Mouse (Mus musculus): Measurements from ENCODE around the gene Kcnh1. TPM values are rescaled to one million over a fixed set of nuclear protein-coding genes. Genes with fewer than 3 reads are reported as not detected.

Gene Kcnh1
- polyA plus RNA-seq, 1 experiment from 2014 or later = 0.81 TPM

GRCm38 (mm10) chr1:192305155-192305554 lies 114.6 kb downstream of the Kcnh1 start:
- no peak for ATAC-seq

GRCm38 (mm10) chr1:192307055-192307454 lies 116.5 kb downstream of the Kcnh1 start:
- no peak overlapping the region for H3K4me2 ChIP-seq
- no peak overlapping the region for H3K9ac ChIP-seq
- H3K36me3 ChIP-seq (ENCODE audit: poor library complexity, severe bottlenecking) = no peaks in the 10 kb centered on the region
- H3K9me3 ChIP-seq (replicated peaks) = 0 out of 2 replicates have a peak, but pooled peaks cover 3% of the 10 kb centered on the region
- no peaks in the 10 kb centered on the region for H3K4me1 ChIP-seq
- H3K4me3 ChIP-seq = no peak overlapping the region
- H3K27me3 ChIP-seq = no peaks in the 10 kb centered on the region
- no peak overlapping the region for H3K27ac ChIP-seq
- no peak for ATAC-seq

More at GRCm38 (mm10) chr1:192305155-192305554, 114.6 kb downstream of the Kcnh1 start:
- Histone ChIP-seq H3K27me3 (no peaks in the 10 kb centered on the region), H3K4me2 (no peak overlapping the region), H3K36me3 (ENCODE audit: poor library complexity, severe bottlenecking) (no peaks in the 10 kb centered on the region), H3K4me1 (no peaks in the 10 kb centered on the region), H3K9me3 (replicated peaks) (0 out of 2 replicates have a peak, but pooled peaks cover 3% of the 10 kb centered on the region), H3K4me3 (no peak overlapping the region), H3K9ac (no peak overlapping the region), H3K27ac (no peak overlapping the region)
- 90% methylated on average over 1 of the region's 1 CpGs for WGBS

GRCm38 (mm10) chr1:192311298-192311697 lies 120.7 kb downstream of the Kcnh1 start:
- Histone ChIP-seq H3K4me2 (no peak overlapping the region), H3K4me3 (no peak overlapping the region), H3K9ac (no peak overlapping the region), H3K4me1 (peaks cover 14% of the 10 kb centered on the region), H3K36me3 (ENCODE audit: poor library complexity, severe bottlenecking) (no peaks in the 10 kb centered on the region), H3K27me3 (no peaks in the 10 kb centered on the region), H3K9me3 (replicated peaks) (0 out of 2 replicates have a peak, but pooled peaks cover 3% of the 10 kb centered on the region), H3K27ac (no peak overlapping the region)
- no peak for ATAC-seq

GRCm38 (mm10) chr1:192311851-192312438 lies 121.4 kb downstream of the Kcnh1 start:
- 0 out of 2 replicates have a peak, but pooled peaks cover 3% of the 10 kb centered on the region for H3K9me3 ChIP-seq (replicated peaks)
- no peak overlapping the region for H3K4me2 ChIP-seq
- no peaks in the 10 kb centered on the region for H3K27me3 ChIP-seq
- H3K27ac ChIP-seq = no peak overlapping the region
- no peak overlapping the region for H3K4me3 ChIP-seq
- no peaks in the 10 kb centered on the region for H3K36me3 ChIP-seq (ENCODE audit: poor library complexity, severe bottlenecking)
- 77% methylated on average over 6 of the region's 6 CpGs for WGBS
- no peak overlapping the region for H3K9ac ChIP-seq
- no peak for ATAC-seq
- peaks cover 14% of the 10 kb centered on the region for H3K4me1 ChIP-seq

- WGBS = 35% methylated on average over 4 of the region's 4 CpGs
- peaks cover 14% of the 10 kb centered on the region for H3K4me1 ChIP-seq
- H3K9me3 ChIP-seq (replicated peaks) = 0 out of 2 replicates have a peak, but pooled peaks cover 3% of the 10 kb centered on the region
- H3K36me3 ChIP-seq (ENCODE audit: poor library complexity, severe bottlenecking) = no peaks in the 10 kb centered on the region
- no peak overlapping the region for H3K4me2 ChIP-seq
- no peak for ATAC-seq
- H3K9ac ChIP-seq = no peak overlapping the region
- H3K27me3 ChIP-seq = no peaks in the 10 kb centered on the region
- no peak overlapping the region for H3K27ac ChIP-seq
- no peak overlapping the region for H3K4me3 ChIP-seq
Observed at GRCm38 (mm10) chr1:192312446-192312845, 121.9 kb downstream of the Kcnh1 start.

- Histone ChIP-seq H3K27me3 (no peaks in the 10 kb centered on the region), H3K9me3 (replicated peaks) (0 out of 2 replicates have a peak, but pooled peaks cover 3% of the 10 kb centered on the region), H3K36me3 (ENCODE audit: poor library complexity, severe bottlenecking) (no peaks in the 10 kb centered on the region), H3K9ac (no peak overlapping the region), H3K4me3 (no peak overlapping the region), H3K27ac (no peak overlapping the region), H3K4me1 (peaks cover 14% of the 10 kb centered on the region), H3K4me2 (no peak overlapping the region)
- ATAC-seq = no peak
- WGBS = 42% methylated on average over 4 of the region's 4 CpGs
Observed at GRCm38 (mm10) chr1:192312998-192313397, 122.4 kb downstream of the Kcnh1 start.

- Histone ChIP-seq H3K27ac (no peak overlapping the region), H3K4me1 (peaks cover 14% of the 10 kb centered on the region), H3K9ac (0 out of 2 replicates have a peak overlapping the region, but pooled peaks have one; percentile 10), H3K9me3 (replicated peaks) (0 out of 2 replicates have a peak, but pooled peaks cover 3% of the 10 kb centered on the region), H3K4me2 (no peak overlapping the region), H3K27me3 (no peaks in the 10 kb centered on the region), H3K4me3 (no peak overlapping the region), H3K36me3 (ENCODE audit: poor library complexity, severe bottlenecking) (no peaks in the 10 kb centered on the region)
- peak; percentile 50; the same call in 1 of the 2 replicates for ATAC-seq
- 22% methylated on average over 7 of the region's 7 CpGs for WGBS
Observed at GRCm38 (mm10) chr1:192313571-192313972, 123.0 kb downstream of the Kcnh1 start.

DNA sequence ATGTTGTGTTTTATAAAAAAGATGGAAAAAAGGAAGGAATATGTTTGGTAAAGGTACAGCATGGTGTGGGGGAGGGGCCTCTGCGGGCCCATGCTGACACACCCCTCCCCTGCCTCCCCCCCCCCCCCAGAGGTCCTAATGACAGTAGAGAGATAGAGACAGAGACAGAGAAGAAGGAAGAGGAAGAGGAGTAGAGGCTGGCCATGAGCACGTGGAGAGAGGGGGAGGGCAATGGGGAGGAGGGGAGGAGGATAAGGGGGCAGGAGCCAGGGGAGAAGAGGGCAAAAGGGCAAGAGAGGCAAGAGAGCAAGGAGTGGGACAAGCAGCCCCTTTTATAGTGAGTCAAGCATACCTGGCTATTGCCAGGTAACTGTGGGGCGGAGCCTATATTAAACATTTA lies 123.5 kb downstream of the Kcnh1 start:
- H3K27me3 ChIP-seq = no peaks in the 10 kb centered on the region
- 81% methylated on average over 3 of the region's 3 CpGs for WGBS
- H3K9ac ChIP-seq = no peak overlapping the region
- ATAC-seq = no peak
- no peaks in the 10 kb centered on the region for H3K36me3 ChIP-seq (ENCODE audit: poor library complexity, severe bottlenecking)
- no peak overlapping the region for H3K4me2 ChIP-seq
- H3K9me3 ChIP-seq (replicated peaks) = 0 out of 2 replicates have a peak, but pooled peaks cover 3% of the 10 kb centered on the region
- peaks cover 14% of the 10 kb centered on the region for H3K4me1 ChIP-seq
- H3K4me3 ChIP-seq = no peak overlapping the region
- no peak overlapping the region for H3K27ac ChIP-seq

DNA sequence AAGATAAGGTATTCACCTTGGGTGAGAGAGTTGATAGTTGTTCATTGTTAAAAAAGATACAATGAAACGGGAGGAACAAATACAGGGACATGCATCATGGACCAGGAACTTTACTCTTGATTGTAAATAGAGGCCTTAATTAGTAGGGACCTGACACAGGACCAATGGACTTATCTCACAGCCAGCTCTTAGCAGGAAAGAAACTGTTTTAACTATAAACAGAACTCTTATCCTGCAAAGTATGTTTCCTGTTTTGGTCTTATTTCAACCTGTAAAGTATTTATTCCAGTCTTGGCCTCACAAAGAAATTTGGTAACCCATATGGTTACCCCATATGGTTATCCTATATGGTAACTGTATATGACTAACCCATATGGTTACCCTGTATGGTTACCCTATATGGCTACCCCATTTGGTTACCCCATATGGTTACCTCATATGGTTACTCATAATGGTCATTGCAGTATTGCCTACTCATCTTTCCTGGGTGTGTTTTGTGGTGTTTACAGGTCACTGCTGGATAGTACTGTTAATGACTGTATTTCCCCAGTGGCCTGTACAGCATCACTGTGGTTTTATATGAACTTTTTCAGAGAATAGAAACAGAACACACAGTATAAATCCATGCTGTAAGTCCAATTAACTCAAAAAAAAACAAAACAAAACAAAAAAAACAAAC lies 125.0 kb downstream of the Kcnh1 start:
- WGBS = 46% methylated on average over 1 of the region's 1 CpGs
- Histone ChIP-seq H3K27me3 (no peaks in the 10 kb centered on the region), H3K4me2 (no peak overlapping the region), H3K27ac (no peak overlapping the region), H3K36me3 (ENCODE audit: poor library complexity, severe bottlenecking) (no peaks in the 10 kb centered on the region), H3K9me3 (replicated peaks) (no peaks in the 10 kb centered on the region), H3K9ac (no peak overlapping the region), H3K4me3 (no peak overlapping the region), H3K4me1 (peaks cover 14% of the 10 kb centered on the region)
- no peak for ATAC-seq

DNA sequence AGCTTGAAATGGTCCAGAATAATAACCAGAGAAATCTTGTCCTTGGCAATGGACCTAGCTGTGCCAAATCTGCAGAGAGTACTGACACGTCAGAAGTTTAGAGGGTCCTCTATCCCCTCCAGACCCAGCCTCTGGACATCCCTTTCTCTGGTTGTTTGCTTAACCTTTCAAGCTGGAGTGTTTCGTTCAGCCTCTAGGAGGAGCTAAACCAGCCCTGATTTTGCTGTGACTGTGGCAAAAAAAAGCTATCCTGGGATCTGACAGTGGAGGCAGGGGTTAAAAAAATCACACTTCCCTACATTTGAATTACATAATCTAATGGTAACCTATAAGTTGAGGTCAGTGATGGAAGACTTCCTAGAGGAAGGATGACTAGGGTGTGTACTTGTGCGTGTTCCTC lies 133.6 kb downstream of the Kcnh1 start:
- H3K4me2 ChIP-seq = no peak overlapping the region

GRCm38 (mm10) chr1:192327052-192327451 lies 136.5 kb downstream of the Kcnh1 start:
- 0 out of 2 replicates have a peak, but pooled peaks cover 1% of the 10 kb centered on the region for H3K9me3 ChIP-seq (replicated peaks)
- ATAC-seq = no peak
- WGBS = 90% methylated on average over 8 of the region's 8 CpGs
- no peak overlapping the region for H3K9ac ChIP-seq
- no peak overlapping the region for H3K27ac ChIP-seq
- H3K4me3 ChIP-seq = no peak overlapping the region
- H3K36me3 ChIP-seq (ENCODE audit: poor library complexity, severe bottlenecking) = no peaks in the 10 kb centered on the region
- H3K27me3 ChIP-seq = no peaks in the 10 kb centered on the region
- no peak overlapping the region for H3K4me2 ChIP-seq
- H3K4me1 ChIP-seq = peaks cover 8% of the 10 kb centered on the region

More for the DNA sequence above, 133.6 kb downstream of the Kcnh1 start:
- no peak overlapping the region for H3K27ac ChIP-seq
- no peak for ATAC-seq
- no peak overlapping the region for H3K9ac ChIP-seq
- no peak overlapping the region for H3K4me3 ChIP-seq
- H3K36me3 ChIP-seq (ENCODE audit: poor library complexity, severe bottlenecking) = no peaks in the 10 kb centered on the region
- H3K27me3 ChIP-seq = no peaks in the 10 kb centered on the region
- H3K4me1 ChIP-seq = peaks cover 8% of the 10 kb centered on the region
- 73% methylated on average over 3 of the region's 3 CpGs for WGBS
- no peaks in the 10 kb centered on the region for H3K9me3 ChIP-seq (replicated peaks)

DNA sequence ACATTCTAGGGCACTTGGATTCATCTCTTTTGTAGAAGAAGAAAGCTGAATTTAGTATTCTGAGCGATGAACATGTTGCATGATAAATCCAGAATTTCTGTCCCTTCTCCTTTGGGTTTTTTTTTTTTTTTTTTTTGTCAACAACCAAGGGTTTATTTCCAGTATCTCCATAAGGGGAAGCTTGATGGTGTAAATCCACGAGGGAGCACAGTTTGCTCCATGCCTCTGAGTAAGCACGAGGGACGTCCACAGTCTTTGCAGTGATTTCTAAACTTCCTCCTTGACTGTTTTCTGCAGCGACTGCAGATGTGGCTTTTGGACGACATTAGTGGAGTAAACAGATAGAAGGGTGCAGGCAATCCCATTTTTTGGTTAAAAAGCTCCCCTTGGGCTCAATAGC lies 140.6 kb downstream of the Kcnh1 start:
- Histone ChIP-seq H3K4me3 (no peak overlapping the region), H3K9me3 (replicated peaks) (0 out of 2 replicates have a peak, but pooled peaks cover 6% of the 10 kb centered on the region), H3K4me2 (no peak overlapping the region), H3K4me1 (no peaks in the 10 kb centered on the region), H3K27me3 (no peaks in the 10 kb centered on the region), H3K27ac (no peak overlapping the region), H3K36me3 (ENCODE audit: poor library complexity, severe bottlenecking) (no peaks in the 10 kb centered on the region), H3K9ac (no peak overlapping the region)
- WGBS = 81% methylated on average over 6 of the region's 6 CpGs
- no peak for ATAC-seq

All from forebrain, embryonic 13.5 days (tissue).